Mouse (Mus musculus): ENCODE data around the gene Sct.

Gene Sct

GRCm38 (mm10) chr7:141278766-141279590, at the start of gene Sct:
TSS of gene Sct (minus strand) at chr7:141279133.
- DNase-seq (ENCODE audit: low spot score), result no peak

GRCm38 (mm10) chr7:141328373-141328990, 49.5 kb upstream of the Sct start:
- DNase-seq (ENCODE audit: low spot score), result no peak

- DNase-seq (ENCODE audit: low spot score), result peak; percentile 100
Observed at GRCm38 (mm10) chr7:141327469-141328372, 48.8 kb upstream of the Sct start, which contains the start of the genes Deaf1 and Tmem80. TSS of gene Deaf1 (minus strand) at chr7:141327690. TSS of gene Tmem80 (plus strand) at chr7:141327739.

- DNase-seq (ENCODE audit: low spot score), result no peak
Observed at GRCm38 (mm10) chr7:141326546-141327446, 47.9 kb upstream of the Sct start.

GRCm38 (mm10) chr7:141324686-141325085, 45.8 kb upstream of the Sct start:
- no peak for DNase-seq (ENCODE audit: low spot score)

- no peak for DNase-seq (ENCODE audit: low spot score)
Observed at GRCm38 (mm10) chr7:141319446-141319845, 40.5 kb upstream of the Sct start.

- DNase-seq (ENCODE audit: low spot score), result no peak
Observed at GRCm38 (mm10) chr7:141317619-141318132, 38.7 kb upstream of the Sct start.

GRCm38 (mm10) chr7:141315974-141316373, 37.0 kb upstream of the Sct start:
- DNase-seq (ENCODE audit: low spot score), result no peak

- DNase-seq (ENCODE audit: low spot score), result no peak
Observed at GRCm38 (mm10) chr7:141315076-141315475, 36.1 kb upstream of the Sct start.

- no peak for DNase-seq (ENCODE audit: low spot score)
Observed at GRCm38 (mm10) chr7:141314416-141314815, 35.5 kb upstream of the Sct start.

GRCm38 (mm10) chr7:141304537-141304936, 25.6 kb upstream of the Sct start:
- DNase-seq (ENCODE audit: low spot score), result no peak

- DNase-seq (ENCODE audit: low spot score), result no peak
Observed at GRCm38 (mm10) chr7:141302702-141303268, 23.9 kb upstream of the Sct start.

GRCm38 (mm10) chr7:141301386-141301785, 22.5 kb upstream of the Sct start:
- no peak for DNase-seq (ENCODE audit: low spot score)

GRCm38 (mm10) chr7:141299175-141299574, 20.2 kb upstream of the Sct start:
- DNase-seq (ENCODE audit: low spot score), result no peak

- DNase-seq (ENCODE audit: low spot score), result no peak
Observed at GRCm38 (mm10) chr7:141297926-141298650, 19.2 kb upstream of the Sct start.

GRCm38 (mm10) chr7:141294479-141294878, 15.5 kb upstream of the Sct start:
- no peak for DNase-seq (ENCODE audit: low spot score)

GRCm38 (mm10) chr7:141293852-141294471, 15.0 kb upstream of the Sct start:
- no peak for DNase-seq (ENCODE audit: low spot score)

- no peak for DNase-seq (ENCODE audit: low spot score)
Observed at GRCm38 (mm10) chr7:141292583-141293388, 13.9 kb upstream of the Sct start.

Data from layer of hippocampus, adult 9-10 months (tissue).